In genomic region chr10:60815855-60816254, GRCm38 (mm10) we compare ENCODE assay signal across 9 mouse cellular contexts. TPM values are rescaled to one million over a fixed set of nuclear protein-coding genes. Genes with fewer than 3 reads are reported as not detected.
DNase-seq lines count a peak whose midpoint lies in the region; ATAC-seq and TF ChIP-seq lines count a peak whose summit lies in the region.
"Had no signal": no experiment of that assay in that cellular context is flagged by ENCODE, and none has a peak within 500 bp of the region (broad histone marks: within the 10 kb centered on the region; RNA-seq: fewer than 3 reads in every experiment).

No protein-coding gene starts in this region.

- no peak for TF ChIP-seq CTCF in lung, embryonic 14.5 days (IDR thresholded peaks at IDR 0.05; ENCODE audit: low read depth)

- peaks cover 54% of the 10 kb centered on the region for H3K27me3 ChIP-seq in forebrain, embryonic 10.5 days (ENCODE audit: poor library complexity, severe bottlenecking)
- H3K27me3 ChIP-seq in forebrain, embryonic 16.5 days (replicated peaks; ENCODE audit: control insufficient read depth, insufficient read depth, low read length): peaks cover 6% of the 10 kb centered on the region; the same call in 1 of the 2 replicates
- H3K27me3 ChIP-seq in lung, embryonic 14.5 days (ENCODE audit: insufficient read depth, low read length): no peaks in the 10 kb centered on the region
- H3K27me3 ChIP-seq in forebrain, embryonic 15.5 days: peaks cover 9% of the 10 kb centered on the region

- DNase-seq in forebrain, embryonic 10.5 days (ENCODE audit: extremely low spot score, low spot score): no peak
- peak; percentile 46 for DNase-seq in lung, embryonic 14.5 days
- no peak for DNase-seq in lung, postnatal 36 days
- DNase-seq in retina, embryonic 14.5 days (ENCODE audit: low spot score): peak; percentile 54
- DNase-seq in spleen, adult 12 weeks (ENCODE audit: low spot score): no peak
- DNase-seq in neural tube, embryonic 10.5 days (ENCODE audit: extremely low spot score, low spot score): no peak
- DNase-seq: thymus, postnatal 36 days had no signal

- H3K4me3 ChIP-seq in forebrain, embryonic 10.5 days: no peak overlapping the region
- H3K4me3 ChIP-seq in forebrain, embryonic 16.5 days (replicated peaks; ENCODE audit: low read length): no peak overlapping the region
- H3K4me3 ChIP-seq in lung, embryonic 14.5 days (ENCODE audit: low read depth, low read length): no peak overlapping the region
- no peak overlapping the region for H3K4me3 ChIP-seq in forebrain, embryonic 15.5 days

- H3K4me2 ChIP-seq in forebrain, embryonic 16.5 days (ENCODE audit: low read length): no peak overlapping the region
- no peak overlapping the region for H3K4me2 ChIP-seq in lung, embryonic 14.5 days
- no peak overlapping the region for H3K4me2 ChIP-seq in forebrain, embryonic 15.5 days (replicated peaks)

- WGBS in forebrain, embryonic 10.5 days: 0% methylated on average over 1 of the region's 1 CpGs
- WGBS in forebrain, embryonic 16.5 days: 11% methylated on average over 1 of the region's 1 CpGs
- WGBS in lung, embryonic 14.5 days: 13% methylated on average over 1 of the region's 1 CpGs
- 28% methylated on average over 1 of the region's 1 CpGs for WGBS in forebrain, embryonic 15.5 days

- H3K27ac ChIP-seq in forebrain, embryonic 10.5 days: peak overlapping the region; percentile 80
- no peak overlapping the region for H3K27ac ChIP-seq in forebrain, embryonic 16.5 days (ENCODE audit: low read length)
- peak overlapping the region; percentile 96 for H3K27ac ChIP-seq in lung, embryonic 14.5 days (ENCODE audit: low read depth)
- 0 out of 2 replicates have a peak overlapping the region, but pooled peaks have one; percentile 11 for H3K27ac ChIP-seq in forebrain, embryonic 15.5 days (replicated peaks)

- H3K9me3 ChIP-seq in forebrain, embryonic 10.5 days: no peaks in the 10 kb centered on the region
- H3K9me3 ChIP-seq in forebrain, embryonic 16.5 days (ENCODE audit: control insufficient read depth, low read length): no peaks in the 10 kb centered on the region
- no peaks in the 10 kb centered on the region for H3K9me3 ChIP-seq in lung, embryonic 14.5 days (ENCODE audit: low read depth, low read length)
- no peaks in the 10 kb centered on the region for H3K9me3 ChIP-seq in forebrain, embryonic 15.5 days

- no peak overlapping the region for H3K9ac ChIP-seq in forebrain, embryonic 16.5 days (replicated peaks; ENCODE audit: low read depth, low read length)
- H3K9ac ChIP-seq in lung, embryonic 14.5 days: no peak overlapping the region
- H3K9ac ChIP-seq in forebrain, embryonic 15.5 days (replicated peaks): no peak overlapping the region

- no peak for ATAC-seq in forebrain, embryonic 16.5 days
- no peak for ATAC-seq in lung, embryonic 14.5 days (ENCODE audit: insufficient read depth)
- ATAC-seq in forebrain, embryonic 15.5 days (replicated peaks): no peak

- peaks cover 84% of the 10 kb centered on the region for H3K4me1 ChIP-seq in forebrain, embryonic 10.5 days
- peaks cover 18% of the 10 kb centered on the region for H3K4me1 ChIP-seq in forebrain, embryonic 16.5 days (replicated peaks; ENCODE audit: control insufficient read depth, insufficient read depth, low read length)
- H3K4me1 ChIP-seq in lung, embryonic 14.5 days (ENCODE audit: insufficient read depth): peaks cover 63% of the 10 kb centered on the region
- peaks cover 28% of the 10 kb centered on the region for H3K4me1 ChIP-seq in forebrain, embryonic 15.5 days

- no peaks in the 10 kb centered on the region for H3K36me3 ChIP-seq in forebrain, embryonic 10.5 days (replicated peaks)
- no peaks in the 10 kb centered on the region for H3K36me3 ChIP-seq in forebrain, embryonic 16.5 days (ENCODE audit: control insufficient read depth, insufficient read depth)
- no peaks in the 10 kb centered on the region for H3K36me3 ChIP-seq in lung, embryonic 14.5 days (ENCODE audit: insufficient read depth)
- no peaks in the 10 kb centered on the region for H3K36me3 ChIP-seq in forebrain, embryonic 15.5 days

RNA-seq across cellular contexts. Expression of gene Unc5b, which starts 15.5 kb away (rescaled TPM):
- 3.2 and 3.4 TPM in 2 replicates for polyA plus RNA-seq in forebrain, embryonic 10.5 days (2016; fragmentation: Nextera tagmentation; extraction: Ambion mirVana)
- polyA plus RNA-seq in forebrain, embryonic 16.5 days (2015; fragmentation: Nextera tagmentation; extraction: Ambion mirVana): 2.2 and 2.6 TPM in 2 replicates
- polyA plus RNA-seq in lung, embryonic 14.5 days (2014; fragmentation: Nextera tagmentation; extraction: Ambion mirVana): 6.6 TPM in 2 replicates
- polyA plus RNA-seq in forebrain, embryonic 15.5 days (2015; fragmentation: Nextera tagmentation; extraction: Ambion mirVana): 2.8 and 3.0 TPM in 2 replicates

Comparison
In these comparisons a context has a peak if more than half of its experiments do, and no peak if none do; other contexts are left out.
1. DNase-seq: peak in lung, embryonic 14.5 days (single experiment) and retina, embryonic 14.5 days (single experiment); none in forebrain, embryonic 10.5 days (single experiment), lung, postnatal 36 days (single experiment), spleen, adult 12 weeks (single experiment) and neural tube, embryonic 10.5 days (single experiment).